Mouse (Mus musculus): ENCODE measurements at regions not wholly inside any gene's neighbourhood (a gene's known extent, or its start where the extent isn't known, plus 50 kb on each side); places are given as distances from the start of the nearest gene placed in this dataset.
A peak's percentile ranks its signal among the peaks of the same experiment; 100 is the strongest.

GRCm38 (mm10) chr1:190497474-190497873, 327.0 kb upstream of the Prox1 start:
- 80% methylated on average over 4 of the region's 4 CpGs for WGBS
- Histone ChIP-seq H3K4me2 (no peak overlapping the region), H3K27ac (replicated peaks) (no peak overlapping the region), H3K4me1 (replicated peaks) (0 out of 2 replicates have a peak, but pooled peaks cover 5% of the 10 kb centered on the region), H3K27me3 (no peaks in the 10 kb centered on the region; the same call in 1 of the 2 replicates), H3K9ac (no peak overlapping the region), H3K4me3 (no peak overlapping the region), H3K9me3 (no peaks in the 10 kb centered on the region), H3K36me3 (no peaks in the 10 kb centered on the region)
- no peak for ATAC-seq (ENCODE audit: low read depth)

GRCm38 (mm10) chr1:190495741-190496520, 325.4 kb upstream of the Prox1 start:
- H3K4me3 ChIP-seq: no peak overlapping the region
- no peak overlapping the region for H3K4me2 ChIP-seq
- WGBS: 60% methylated on average over 10 of the region's 10 CpGs
- H3K36me3 ChIP-seq: no peaks in the 10 kb centered on the region
- ATAC-seq (ENCODE audit: low read depth): no peak
- H3K9ac ChIP-seq: no peak overlapping the region
- H3K4me1 ChIP-seq (replicated peaks): 0 out of 2 replicates have a peak, but pooled peaks cover 5% of the 10 kb centered on the region
- no peak overlapping the region for H3K27ac ChIP-seq (replicated peaks)
- no peaks in the 10 kb centered on the region; the same call in 1 of the 2 replicates for H3K27me3 ChIP-seq
- no peaks in the 10 kb centered on the region for H3K9me3 ChIP-seq

- 80% methylated on average over 7 of the region's 7 CpGs for WGBS
- Histone ChIP-seq H3K4me2 (no peak overlapping the region), H3K27me3 (no peaks in the 10 kb centered on the region), H3K27ac (replicated peaks) (no peak overlapping the region), H3K9ac (no peak overlapping the region), H3K4me1 (replicated peaks) (no peaks in the 10 kb centered on the region), H3K36me3 (no peaks in the 10 kb centered on the region), H3K4me3 (no peak overlapping the region), H3K9me3 (no peaks in the 10 kb centered on the region)
- ATAC-seq (ENCODE audit: low read depth): no peak
Measured at GRCm38 (mm10) chr1:190486551-190487104, 316.1 kb upstream of the Prox1 start.

GRCm38 (mm10) chr1:190483366-190483765, 312.9 kb upstream of the Prox1 start:
- H3K36me3 ChIP-seq: no peaks in the 10 kb centered on the region
- WGBS: 90% methylated on average over 13 of the region's 13 CpGs

GRCm38 (mm10) chr1:190481071-190481470, 310.6 kb upstream of the Prox1 start:
- no peak overlapping the region for H3K9ac ChIP-seq
- H3K4me2 ChIP-seq: no peak overlapping the region
- no peaks in the 10 kb centered on the region for H3K27me3 ChIP-seq
- no peak overlapping the region for H3K4me3 ChIP-seq
- no peaks in the 10 kb centered on the region for H3K36me3 ChIP-seq
- 0 out of 2 replicates have a peak, but pooled peaks cover 8% of the 10 kb centered on the region for H3K9me3 ChIP-seq
- no peak for ATAC-seq (ENCODE audit: low read depth)
- 85% methylated on average over 10 of the region's 11 CpGs for WGBS
- H3K4me1 ChIP-seq (replicated peaks): no peaks in the 10 kb centered on the region
- no peak overlapping the region for H3K27ac ChIP-seq (replicated peaks)

More at GRCm38 (mm10) chr1:190483366-190483765, 312.9 kb upstream of the Prox1 start:
- Histone ChIP-seq H3K4me1 (replicated peaks) (no peaks in the 10 kb centered on the region), H3K9me3 (0 out of 2 replicates have a peak, but pooled peaks cover 7% of the 10 kb centered on the region), H3K4me2 (no peak overlapping the region), H3K27ac (replicated peaks) (no peak overlapping the region), H3K9ac (no peak overlapping the region), H3K27me3 (no peaks in the 10 kb centered on the region), H3K4me3 (no peak overlapping the region)
- ATAC-seq (ENCODE audit: low read depth): no peak

- Histone ChIP-seq H3K4me1 (replicated peaks) (no peaks in the 10 kb centered on the region), H3K36me3 (no peaks in the 10 kb centered on the region), H3K27ac (replicated peaks) (no peak overlapping the region), H3K9me3 (0 out of 2 replicates have a peak, but pooled peaks cover 8% of the 10 kb centered on the region), H3K9ac (no peak overlapping the region), H3K4me2 (no peak overlapping the region), H3K27me3 (no peaks in the 10 kb centered on the region), H3K4me3 (no peak overlapping the region)
- 57% methylated on average over 9 of the region's 9 CpGs for WGBS
- ATAC-seq (ENCODE audit: low read depth): no peak
Measured at GRCm38 (mm10) chr1:190480601-190481000, 310.1 kb upstream of the Prox1 start.

- Histone ChIP-seq H3K9ac (no peak overlapping the region), H3K4me1 (replicated peaks) (no peaks in the 10 kb centered on the region)
- WGBS: 87% methylated on average over 8 of the region's 8 CpGs
Measured at GRCm38 (mm10) chr1:190472761-190473160, 302.2 kb upstream of the Prox1 start.

GRCm38 (mm10) chr1:190470336-190470735, 299.8 kb upstream of the Prox1 start:
- Histone ChIP-seq H3K4me1 (replicated peaks) (no peaks in the 10 kb centered on the region), H3K9me3 (no peaks in the 10 kb centered on the region), H3K27ac (replicated peaks) (no peak overlapping the region), H3K27me3 (no peaks in the 10 kb centered on the region), H3K9ac (no peak overlapping the region), H3K36me3 (no peaks in the 10 kb centered on the region), H3K4me2 (no peak overlapping the region), H3K4me3 (no peak overlapping the region)
- WGBS: 82% methylated on average over 9 of the region's 9 CpGs
- ATAC-seq (ENCODE audit: low read depth): no peak

More at GRCm38 (mm10) chr1:190472761-190473160, 302.2 kb upstream of the Prox1 start:
- Histone ChIP-seq H3K36me3 (no peaks in the 10 kb centered on the region), H3K9me3 (no peaks in the 10 kb centered on the region), H3K4me3 (no peak overlapping the region), H3K27ac (replicated peaks) (no peak overlapping the region), H3K4me2 (no peak overlapping the region), H3K27me3 (no peaks in the 10 kb centered on the region)
- no peak for ATAC-seq (ENCODE audit: low read depth)

- peak; percentile 56 for ATAC-seq (ENCODE audit: low read depth)
- Histone ChIP-seq H3K4me3 (no peak overlapping the region), H3K27me3 (0 out of 2 replicates have a peak, but pooled peaks cover 2% of the 10 kb centered on the region), H3K9me3 (no peaks in the 10 kb centered on the region), H3K4me1 (replicated peaks) (peaks cover 14% of the 10 kb centered on the region), H3K9ac (0 out of 2 replicates have a peak overlapping the region, but pooled peaks have one; percentile 31), H3K27ac (replicated peaks) (peak overlapping the region; percentile 52; the same call in 1 of the 2 replicates), H3K4me2 (peak overlapping the region; percentile 0; the same call in 1 of the 2 replicates), H3K36me3 (no peaks in the 10 kb centered on the region)
- WGBS: 24% methylated on average over 12 of the region's 12 CpGs
Measured at GRCm38 (mm10) chr1:190457541-190458061, 287.1 kb upstream of the Prox1 start.

- no peak overlapping the region for H3K9ac ChIP-seq
- ATAC-seq (ENCODE audit: low read depth): no peak
- no peak overlapping the region for H3K27ac ChIP-seq (replicated peaks)
- H3K27me3 ChIP-seq: 0 out of 2 replicates have a peak, but pooled peaks cover under 1% of the 10 kb centered on the region
- H3K4me1 ChIP-seq (replicated peaks): peaks cover 14% of the 10 kb centered on the region
- no peak overlapping the region for H3K4me2 ChIP-seq
- no peak overlapping the region for H3K4me3 ChIP-seq
- H3K36me3 ChIP-seq: no peaks in the 10 kb centered on the region
- WGBS: 91% methylated on average over 10 of the region's 10 CpGs
- H3K9me3 ChIP-seq: no peaks in the 10 kb centered on the region
Measured at GRCm38 (mm10) chr1:190453549-190453948, 283.0 kb upstream of the Prox1 start.

GRCm38 (mm10) chr1:190452115-190452842, 281.8 kb upstream of the Prox1 start:
- Histone ChIP-seq H3K4me2 (no peak overlapping the region), H3K27ac (replicated peaks) (no peak overlapping the region), H3K36me3 (no peaks in the 10 kb centered on the region), H3K27me3 (peaks cover 13% of the 10 kb centered on the region), H3K9ac (no peak overlapping the region), H3K9me3 (no peaks in the 10 kb centered on the region), H3K4me1 (replicated peaks) (peaks cover 11% of the 10 kb centered on the region), H3K4me3 (no peak overlapping the region)
- ATAC-seq (ENCODE audit: low read depth): no peak
- WGBS: 82% methylated on average over 11 of the region's 11 CpGs

- no peak overlapping the region for H3K4me3 ChIP-seq
- peaks cover 16% of the 10 kb centered on the region for H3K27me3 ChIP-seq
- H3K4me1 ChIP-seq (replicated peaks): 0 out of 2 replicates have a peak, but pooled peaks cover 5% of the 10 kb centered on the region
- H3K9ac ChIP-seq: no peak overlapping the region
- ATAC-seq (ENCODE audit: low read depth): no peak
- no peak overlapping the region for H3K4me2 ChIP-seq
- H3K27ac ChIP-seq (replicated peaks): no peak overlapping the region
- WGBS: 28% methylated on average over 8 of the region's 8 CpGs
- no peaks in the 10 kb centered on the region for H3K36me3 ChIP-seq
- H3K9me3 ChIP-seq: no peaks in the 10 kb centered on the region
Measured at GRCm38 (mm10) chr1:190448263-190448662, 277.7 kb upstream of the Prox1 start.
